Mouse (Mus musculus) testis, adult 2 months (tissue): ENCODE data around the gene Tubgcp6. TPM values are rescaled to one million over a fixed set of nuclear protein-coding genes. Genes with fewer than 3 reads are reported as not detected.

Experiments
- H3K27ac ChIP-seq: fragments of 200-500 bp; 2 replicates; pipeline ENCODE4 v1.5.1; 2012; ENCODE audit warnings: low read depth, low read length; ENCODE audit not compliant: control insufficient read depth, insufficient read depth
- H3K27me3 ChIP-seq: fragments of 200-500 bp; 2 replicates; pipeline ENCODE4 v1.6.1; 2012; ENCODE audit warnings: mild to moderate bottlenecking, low read length, moderate library complexity; ENCODE audit not compliant: control insufficient read depth, insufficient read depth
- H3K36me3 ChIP-seq: fragments of 200-500 bp; 2 replicates; pipeline ENCODE4 v1.6.1; 2012; ENCODE audit warnings: mild to moderate bottlenecking, low read length; ENCODE audit not compliant: control insufficient read depth, insufficient read depth
- H3K4me1 ChIP-seq: fragments of 200-500 bp; 2 replicates; pipeline ENCODE4 v1.6.1; 2012; ENCODE audit warnings: low read length; ENCODE audit not compliant: control insufficient read depth, insufficient read depth
- H3K4me3 ChIP-seq: fragments of 200-500 bp; 2 replicates; pipeline ENCODE4 v1.5.1; 2012; ENCODE audit warnings: low read depth, mild to moderate bottlenecking, low read length, moderate library complexity, mixed read lengths; ENCODE audit not compliant: control insufficient read depth
- CTCF ChIP-seq: fragments of 200-500 bp; IDR thresholded peaks from 2 replicates; pipeline ENCODE4 v1.5.1; 2012; ENCODE audit warnings: low read depth, mild to moderate bottlenecking, inconsistent platforms, low read length, moderate library complexity; ENCODE audit not compliant: control insufficient read depth, insufficient read depth, insufficient replicate concordance
- POLR2A ChIP-seq: fragments of 200-500 bp; IDR thresholded peaks from 2 replicates; pipeline ENCODE4 v1.6.1; 2012; ENCODE audit warnings: low read depth, mild to moderate bottlenecking, inconsistent platforms, low read length, moderate library complexity; ENCODE audit not compliant: control insufficient read depth
- polyA plus RNA-seq: library from polyadenylated mRNA; depleted of rRNA; stranded (reverse); fragments of >200 nt; gene quantifications from 2 replicates; pipeline ENCODE4 v1.2.3, GENCODE M21; 2012

The Tubgcp6 gene
- polyA plus RNA-seq, 1 experiment = 9.9 TPM

- Histone ChIP-seq H3K4me3 (no peak overlapping the region), H3K27ac (no peak overlapping the region), H3K27me3 (no peaks in the 10 kb centered on the region; the same call in 1 of the 2 replicates), H3K36me3 (no peaks in the 10 kb centered on the region), H3K4me1 (peaks cover 25% of the 10 kb centered on the region)
- TF ChIP-seq POLR2A = no peak
- TF ChIP-seq CTCF = no peak
Measured at GRCm38 (mm10) chr15:89141905-89142304, 19.0 kb upstream of the Tubgcp6 start.

- H3K27me3 ChIP-seq = no peaks in the 10 kb centered on the region; the same call in 1 of the 2 replicates
- no peak overlapping the region for H3K4me3 ChIP-seq
- TF ChIP-seq CTCF (no peak), POLR2A (no peak)
Measured at GRCm38 (mm10) chr15:89141443-89141842, 18.5 kb upstream of the Tubgcp6 start.

GRCm38 (mm10) chr15:89140659-89141252, 17.8 kb upstream of the Tubgcp6 start, which contains the start of gene Mapk12:
Gene Mapk12 (minus strand): TSS chr15:89140703.
- peaks cover 14% of the 10 kb centered on the region for H3K4me1 ChIP-seq
- H3K27ac ChIP-seq = no peak within 1 kb of the TSS
- H3K27me3 ChIP-seq = no peaks in the 10 kb centered on the region; the same call in 1 of the 2 replicates
- TF ChIP-seq POLR2A = no peak
- TF ChIP-seq CTCF = no peak
- no peaks in the 10 kb centered on the region for H3K36me3 ChIP-seq
- H3K4me3 ChIP-seq = peak within 1 kb of the TSS; percentile 33

More at GRCm38 (mm10) chr15:89141443-89141842, 18.5 kb upstream of the Tubgcp6 start:
- H3K27ac ChIP-seq = no peak overlapping the region
- peaks cover 21% of the 10 kb centered on the region for H3K4me1 ChIP-seq
- H3K36me3 ChIP-seq = no peaks in the 10 kb centered on the region

GRCm38 (mm10) chr15:89140048-89140658, 17.2 kb upstream of the Tubgcp6 start:
- H3K36me3 ChIP-seq = no peaks in the 10 kb centered on the region
- H3K4me3 ChIP-seq = peak overlapping the region; percentile 33
- no peak for TF ChIP-seq POLR2A
- TF ChIP-seq CTCF = no peak
- H3K4me1 ChIP-seq = peaks cover 14% of the 10 kb centered on the region
- no peak overlapping the region for H3K27ac ChIP-seq
- no peaks in the 10 kb centered on the region; the same call in 1 of the 2 replicates for H3K27me3 ChIP-seq

GRCm38 (mm10) chr15:89138531-89138930, 15.6 kb upstream of the Tubgcp6 start:
- no peak overlapping the region for H3K27ac ChIP-seq
- H3K4me3 ChIP-seq = no peak overlapping the region
- H3K27me3 ChIP-seq = no peaks in the 10 kb centered on the region; the same call in 1 of the 2 replicates
- TF ChIP-seq CTCF = no peak
- TF ChIP-seq POLR2A = no peak
- peaks cover 14% of the 10 kb centered on the region for H3K4me1 ChIP-seq
- no peaks in the 10 kb centered on the region for H3K36me3 ChIP-seq

- Histone ChIP-seq H3K27me3 (no peaks in the 10 kb centered on the region; the same call in 1 of the 2 replicates), H3K36me3 (no peaks in the 10 kb centered on the region), H3K4me3 (no peak overlapping the region), H3K27ac (no peak overlapping the region), H3K4me1 (peaks cover 14% of the 10 kb centered on the region)
- TF ChIP-seq POLR2A (no peak), CTCF (no peak)
Measured at GRCm38 (mm10) chr15:89138046-89138405, 15.1 kb upstream of the Tubgcp6 start.

GRCm38 (mm10) chr15:89137378-89138045, 14.6 kb upstream of the Tubgcp6 start:
- no peaks in the 10 kb centered on the region for H3K36me3 ChIP-seq
- H3K27ac ChIP-seq = no peak overlapping the region
- no peak for TF ChIP-seq POLR2A
- TF ChIP-seq CTCF = no peak
- no peaks in the 10 kb centered on the region; the same call in 1 of the 2 replicates for H3K27me3 ChIP-seq
- no peak overlapping the region for H3K4me3 ChIP-seq
- H3K4me1 ChIP-seq = peaks cover 14% of the 10 kb centered on the region
